Mouse (Mus musculus): Measurements from ENCODE around the gene Slc39a8. TPM values are rescaled to one million over a fixed set of nuclear protein-coding genes. Genes with fewer than 3 reads are reported as not detected.

Gene Slc39a8
- polyA plus RNA-seq, 1 experiment from 2014 or later = 16.9 TPM

DNA sequence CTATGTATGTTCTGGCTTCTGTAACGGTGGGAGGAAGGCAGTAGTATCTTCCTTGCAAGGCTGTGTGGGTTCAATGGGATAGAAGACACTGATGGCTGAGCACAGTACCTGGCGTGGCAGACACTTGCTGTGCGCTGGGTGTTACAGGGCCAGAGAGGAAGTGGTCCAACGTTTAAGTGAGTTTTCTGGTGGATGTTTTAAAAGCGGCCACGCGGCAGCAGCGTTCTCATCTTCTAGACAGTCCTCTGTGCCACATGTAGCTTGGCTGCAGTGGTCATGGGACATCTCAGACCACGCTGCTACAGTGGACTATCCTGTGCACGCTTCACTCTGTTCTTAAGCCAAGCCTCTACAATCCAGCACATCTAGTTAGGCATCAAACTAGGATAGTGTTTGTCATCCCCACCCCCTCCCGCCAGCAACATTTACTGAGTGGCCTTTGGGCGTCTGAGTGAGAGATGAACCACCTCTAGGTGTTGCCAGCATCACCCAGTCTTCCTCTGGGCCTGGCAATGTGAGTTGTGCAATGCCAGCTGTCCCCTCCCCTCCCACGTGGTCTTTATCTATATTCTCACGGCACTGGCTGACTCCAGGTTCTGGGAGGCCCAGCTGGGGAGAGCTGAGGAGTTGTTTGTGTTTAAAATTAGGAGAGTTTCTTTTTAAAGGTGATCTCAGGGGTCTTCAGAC, 29.4 kb downstream of the Slc39a8 start:
- no peak overlapping the region for H3K4me2 ChIP-seq (replicated peaks)
- 84% methylated on average over 14 of the region's 14 CpGs for WGBS
- no peaks in the 10 kb centered on the region for H3K36me3 ChIP-seq
- ATAC-seq (ENCODE audit: low FRiP score) = 0 out of 2 replicates have a peak, but pooled peaks have one; percentile 30
- H3K4me3 ChIP-seq = no peak overlapping the region
- H3K9me3 ChIP-seq (replicated peaks) = no peaks in the 10 kb centered on the region
- no peak overlapping the region for H3K9ac ChIP-seq
- H3K27ac ChIP-seq = no peak overlapping the region
- no peaks in the 10 kb centered on the region for H3K4me1 ChIP-seq
- no peaks in the 10 kb centered on the region for H3K27me3 ChIP-seq

DNA sequence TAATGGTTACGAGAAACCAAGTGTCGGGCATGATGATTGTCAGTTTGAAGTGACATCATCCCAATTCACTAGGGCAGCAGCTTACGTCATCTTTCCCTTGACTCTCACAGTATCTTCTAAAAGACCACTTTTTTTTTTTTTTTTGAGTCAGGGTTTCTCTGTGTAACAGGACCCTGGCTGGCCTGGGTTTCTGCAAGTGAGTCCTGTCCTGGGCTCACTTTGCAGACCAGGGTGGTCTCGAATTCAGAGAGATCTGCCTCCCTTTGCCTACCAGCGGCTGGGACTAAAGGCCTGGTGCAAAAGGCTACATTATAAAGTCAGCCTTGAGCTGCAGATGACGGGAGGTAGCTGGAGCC, 29.9 kb downstream of the Slc39a8 start:
- Histone ChIP-seq H3K4me2 (replicated peaks) (no peak overlapping the region), H3K9ac (no peak overlapping the region), H3K36me3 (no peaks in the 10 kb centered on the region), H3K27ac (no peak overlapping the region), H3K4me1 (no peaks in the 10 kb centered on the region), H3K9me3 (replicated peaks) (no peaks in the 10 kb centered on the region), H3K27me3 (no peaks in the 10 kb centered on the region), H3K4me3 (no peak overlapping the region)
- 73% methylated on average over 6 of the region's 6 CpGs for WGBS
- no peak for ATAC-seq (ENCODE audit: low FRiP score)

DNA sequence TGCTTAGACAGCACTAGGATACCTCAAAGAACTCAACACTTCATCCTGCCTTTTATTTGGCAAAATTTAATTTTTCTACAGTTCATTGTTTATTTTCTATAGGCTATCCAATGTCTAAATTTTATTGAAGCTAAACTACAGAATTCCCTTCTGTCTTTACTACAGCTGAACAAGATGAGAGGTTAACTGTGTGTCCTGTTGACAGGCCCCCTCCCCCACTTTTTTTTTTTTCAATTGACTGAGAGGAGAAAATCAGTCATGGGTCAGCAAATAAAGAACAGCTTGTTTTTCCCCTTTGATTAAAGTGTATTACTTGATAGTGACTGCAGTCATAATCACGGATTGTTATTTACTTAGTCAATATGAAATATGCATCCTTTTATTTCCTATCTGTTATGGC, 31.2 kb downstream of the Slc39a8 start:
- 19% methylated on average over 1 of the region's 1 CpGs for WGBS
- no peaks in the 10 kb centered on the region for H3K27me3 ChIP-seq
- no peak overlapping the region for H3K9ac ChIP-seq
- no peaks in the 10 kb centered on the region for H3K4me1 ChIP-seq
- no peaks in the 10 kb centered on the region for H3K9me3 ChIP-seq (replicated peaks)
- no peak overlapping the region for H3K27ac ChIP-seq
- H3K4me3 ChIP-seq = no peak overlapping the region
- ATAC-seq (ENCODE audit: low FRiP score) = 0 out of 2 replicates have a peak, but pooled peaks have one; percentile 62
- no peaks in the 10 kb centered on the region for H3K36me3 ChIP-seq
- no peak overlapping the region for H3K4me2 ChIP-seq (replicated peaks)

DNA sequence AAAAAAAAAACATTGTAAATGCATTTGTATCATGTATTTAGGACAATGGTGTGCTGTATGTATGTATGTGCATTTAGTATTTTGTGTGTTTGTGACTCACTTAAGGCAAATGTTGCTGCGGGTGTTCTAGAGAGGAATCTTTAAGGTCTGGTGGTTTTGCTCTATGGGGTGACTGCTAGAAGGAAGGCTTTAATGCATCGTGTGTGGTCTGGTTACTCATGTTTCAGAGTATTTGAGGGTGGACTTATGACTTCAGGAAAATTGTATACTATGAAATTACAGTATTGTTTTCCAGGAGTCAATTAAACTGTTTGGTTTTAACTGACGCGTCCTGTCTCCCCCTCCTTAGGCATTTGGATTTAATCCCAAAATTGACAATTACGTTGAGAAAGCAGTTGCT, 32.1 kb downstream of the Slc39a8 start:
- no peaks in the 10 kb centered on the region for H3K4me1 ChIP-seq
- ATAC-seq (ENCODE audit: low FRiP score) = no peak
- no peak overlapping the region for H3K9ac ChIP-seq
- no peaks in the 10 kb centered on the region for H3K9me3 ChIP-seq (replicated peaks)
- H3K36me3 ChIP-seq = no peaks in the 10 kb centered on the region
- no peak overlapping the region for H3K4me2 ChIP-seq (replicated peaks)
- no peak overlapping the region for H3K4me3 ChIP-seq
- WGBS = 53% methylated on average over 5 of the region's 5 CpGs
- H3K27ac ChIP-seq = no peak overlapping the region
- H3K27me3 ChIP-seq = no peaks in the 10 kb centered on the region

DNA sequence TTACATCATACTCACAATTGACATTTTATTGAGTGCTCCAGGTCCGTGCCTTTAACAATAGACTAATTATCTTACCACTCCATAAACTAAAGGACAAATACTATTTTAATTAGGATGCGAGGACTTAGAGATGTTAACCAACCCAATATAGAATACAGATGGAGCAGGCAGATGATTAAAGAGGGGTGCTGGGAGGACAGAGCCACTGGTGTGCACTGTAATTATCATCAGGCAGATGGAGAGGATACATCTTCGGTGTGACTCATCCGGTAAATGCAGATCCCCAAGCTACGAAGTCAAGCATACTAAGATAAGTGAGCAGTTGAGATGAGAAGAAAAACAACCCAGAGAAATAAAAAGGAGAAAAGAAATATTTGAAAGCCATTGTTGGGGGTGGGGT, 34.4 kb downstream of the Slc39a8 start:
- Histone ChIP-seq H3K27me3 (no peaks in the 10 kb centered on the region), H3K4me2 (replicated peaks) (no peak overlapping the region), H3K9ac (no peak overlapping the region), H3K4me3 (no peak overlapping the region), H3K9me3 (replicated peaks) (no peaks in the 10 kb centered on the region), H3K4me1 (no peaks in the 10 kb centered on the region), H3K36me3 (no peaks in the 10 kb centered on the region), H3K27ac (no peak overlapping the region)
- WGBS = 76% methylated on average over 5 of the region's 5 CpGs
- no peak for ATAC-seq (ENCODE audit: low FRiP score)

DNA sequence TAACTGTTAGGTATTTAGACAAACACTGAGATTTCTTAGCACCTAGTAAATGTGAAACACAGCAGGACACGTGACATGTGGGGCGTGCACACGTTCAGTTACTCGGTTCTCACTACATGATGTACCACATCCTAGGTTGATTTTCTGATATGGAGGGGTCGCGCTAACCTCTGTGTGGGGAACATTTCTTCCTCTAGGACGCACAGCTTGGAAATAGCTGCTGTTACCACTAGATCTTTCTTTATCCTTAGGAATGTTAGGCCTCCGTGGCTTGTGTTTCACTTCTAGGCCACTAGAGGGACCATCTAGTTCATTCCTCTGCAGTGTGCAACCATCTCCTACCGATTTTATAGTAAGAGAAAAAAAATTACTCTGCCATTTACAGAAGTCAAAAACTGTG, 37.7 kb downstream of the Slc39a8 start:
- no peak overlapping the region for H3K9ac ChIP-seq
- WGBS = 59% methylated on average over 9 of the region's 9 CpGs
- H3K4me3 ChIP-seq = no peak overlapping the region
- H3K36me3 ChIP-seq = no peaks in the 10 kb centered on the region
- H3K4me1 ChIP-seq = no peaks in the 10 kb centered on the region
- no peak overlapping the region for H3K4me2 ChIP-seq (replicated peaks)
- 0 out of 2 replicates have a peak, but pooled peaks have one; percentile 54 for ATAC-seq (ENCODE audit: low FRiP score)
- no peaks in the 10 kb centered on the region for H3K27me3 ChIP-seq
- no peaks in the 10 kb centered on the region for H3K9me3 ChIP-seq (replicated peaks)
- no peak overlapping the region for H3K27ac ChIP-seq

DNA sequence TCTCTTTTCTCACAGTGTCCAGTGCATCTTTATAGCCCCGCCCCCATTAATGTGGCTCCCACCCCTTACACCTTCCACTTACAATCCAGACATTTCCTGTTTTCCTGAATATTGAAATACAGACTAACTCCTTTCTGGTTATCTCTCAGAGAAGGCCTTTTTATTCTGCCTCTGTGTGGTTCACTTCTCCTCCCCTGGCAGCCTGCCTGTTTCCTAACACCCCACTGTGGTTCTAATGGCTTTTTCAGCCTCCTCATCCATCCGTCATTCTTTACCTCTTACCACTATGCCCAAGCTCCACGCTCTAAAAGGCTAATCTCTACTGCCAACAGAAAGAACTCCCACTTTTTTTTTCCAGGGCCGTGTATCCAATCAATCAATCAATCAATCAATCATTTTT, 44.0 kb downstream of the Slc39a8 start:
- ATAC-seq (ENCODE audit: low FRiP score) = no peak
- Histone ChIP-seq H3K27ac (no peak overlapping the region), H3K4me2 (replicated peaks) (no peak overlapping the region), H3K4me1 (no peaks in the 10 kb centered on the region), H3K4me3 (no peak overlapping the region), H3K36me3 (no peaks in the 10 kb centered on the region), H3K9ac (no peak overlapping the region), H3K27me3 (no peaks in the 10 kb centered on the region), H3K9me3 (replicated peaks) (no peaks in the 10 kb centered on the region)
- WGBS = 60% methylated on average over 4 of the region's 4 CpGs

DNA sequence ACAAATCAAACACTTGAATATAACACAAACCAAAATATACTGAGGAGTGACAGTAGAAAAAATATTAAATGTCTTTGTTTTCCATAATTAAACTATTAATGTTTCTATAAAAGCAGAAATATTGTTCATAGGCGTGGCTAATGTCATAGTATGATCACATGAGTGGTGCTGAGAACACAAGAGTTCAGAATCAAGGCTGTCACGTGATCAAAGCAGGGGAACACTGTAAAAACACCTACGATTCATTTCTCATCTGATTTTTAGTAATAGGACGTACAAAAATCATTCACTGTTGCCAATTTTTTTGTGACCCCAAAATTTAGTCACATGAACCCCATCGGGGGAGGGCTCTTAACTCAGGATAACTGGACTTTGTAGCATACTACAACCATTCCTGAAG, 47.2 kb downstream of the Slc39a8 start:
- Histone ChIP-seq H3K27ac (no peak overlapping the region), H3K36me3 (no peaks in the 10 kb centered on the region), H3K4me3 (no peak overlapping the region), H3K4me1 (no peaks in the 10 kb centered on the region), H3K9ac (no peak overlapping the region), H3K4me2 (replicated peaks) (no peak overlapping the region), H3K9me3 (replicated peaks) (no peaks in the 10 kb centered on the region), H3K27me3 (no peaks in the 10 kb centered on the region)
- 91% methylated on average over 5 of the region's 5 CpGs for WGBS
- no peak for ATAC-seq (ENCODE audit: low FRiP score)

DNA sequence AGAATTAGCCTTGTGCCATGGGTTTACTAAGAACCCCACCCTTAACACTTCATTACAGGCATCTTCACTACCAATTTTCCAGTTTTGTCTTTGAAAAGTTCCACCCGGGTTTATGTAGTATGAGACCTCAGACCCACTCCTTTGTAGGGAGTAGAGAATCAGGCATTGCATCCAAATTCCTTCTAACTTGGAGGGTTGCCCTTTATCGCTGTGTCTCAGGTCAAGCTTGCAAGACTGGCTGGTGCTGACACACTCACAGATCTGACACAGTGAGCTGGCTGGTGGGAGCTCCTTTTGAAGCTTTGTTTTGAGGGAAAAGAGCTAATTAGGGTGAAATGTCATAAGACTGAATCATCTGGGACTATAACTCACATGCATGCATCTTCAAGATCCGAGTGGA, 48.5 kb downstream of the Slc39a8 start:
- no peak overlapping the region for H3K9ac ChIP-seq
- no peaks in the 10 kb centered on the region for H3K4me1 ChIP-seq
- H3K9me3 ChIP-seq (replicated peaks) = no peaks in the 10 kb centered on the region
- no peak overlapping the region for H3K27ac ChIP-seq
- ATAC-seq (ENCODE audit: low FRiP score) = no peak
- H3K27me3 ChIP-seq = no peaks in the 10 kb centered on the region
- no peak overlapping the region for H3K4me2 ChIP-seq (replicated peaks)
- H3K4me3 ChIP-seq = no peak overlapping the region
- WGBS = 74% methylated on average over 3 of the region's 3 CpGs
- H3K36me3 ChIP-seq = no peaks in the 10 kb centered on the region

DNA sequence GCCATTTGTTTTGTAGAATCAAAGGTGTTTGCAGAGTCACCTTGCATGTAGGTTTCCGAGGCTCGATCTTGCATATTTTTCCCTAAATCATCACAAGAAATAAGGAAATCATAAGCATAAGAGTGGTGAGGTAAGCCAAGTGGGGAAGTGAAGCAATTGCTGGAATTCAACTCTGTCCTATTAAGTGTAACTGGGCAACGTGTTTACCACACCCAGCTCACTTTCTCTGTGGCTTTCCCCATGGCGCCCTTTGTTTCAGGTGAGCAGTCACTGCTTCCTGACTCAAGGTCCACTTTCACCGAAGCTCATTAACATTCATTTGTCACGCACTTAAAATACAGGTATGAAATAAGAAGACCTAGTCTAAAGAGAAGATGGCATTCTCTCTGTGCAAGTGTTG, 53.0 kb downstream of the Slc39a8 start:
- H3K36me3 ChIP-seq = no peaks in the 10 kb centered on the region
- 95% methylated on average over 6 of the region's 6 CpGs for WGBS
- no peak overlapping the region for H3K9ac ChIP-seq
- H3K4me1 ChIP-seq = no peaks in the 10 kb centered on the region
- no peak overlapping the region for H3K27ac ChIP-seq
- H3K9me3 ChIP-seq (replicated peaks) = no peaks in the 10 kb centered on the region
- no peak overlapping the region for H3K4me2 ChIP-seq (replicated peaks)
- ATAC-seq (ENCODE audit: low FRiP score) = no peak
- no peak overlapping the region for H3K4me3 ChIP-seq
- no peaks in the 10 kb centered on the region for H3K27me3 ChIP-seq

DNA sequence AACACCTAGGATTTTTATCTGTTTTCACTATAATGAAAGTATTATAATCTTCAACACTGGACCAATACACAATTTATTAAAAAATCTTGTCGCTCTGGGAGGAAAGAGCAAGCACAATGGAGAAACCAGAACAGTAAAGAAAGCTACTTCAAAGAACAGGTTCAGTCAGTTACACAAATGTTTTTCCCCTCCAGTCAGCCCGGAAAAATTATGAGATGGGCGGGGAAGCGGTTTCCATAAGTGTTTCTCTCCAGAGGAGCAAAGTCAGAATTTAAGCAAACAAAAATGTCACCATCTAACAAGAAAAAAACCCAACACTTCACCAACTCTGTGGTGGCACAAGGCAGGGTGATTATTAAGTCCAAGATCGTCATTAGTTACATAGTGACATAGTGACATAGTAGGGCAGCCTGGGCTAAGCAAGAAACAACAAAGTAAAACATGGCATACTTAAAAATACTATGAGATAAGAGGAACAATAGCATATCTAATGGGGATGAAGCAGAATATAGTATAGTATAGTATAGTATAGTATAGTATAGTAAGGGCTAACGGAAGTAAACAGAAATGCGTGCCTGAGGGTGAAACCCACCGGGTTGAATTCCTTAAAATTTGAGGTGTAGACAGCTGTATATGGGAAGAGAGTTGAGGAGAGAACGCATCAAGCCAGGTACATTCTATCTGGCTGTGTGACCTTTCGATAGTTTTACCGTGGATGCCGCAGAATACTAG, 61.0 kb downstream of the Slc39a8 start:
- ATAC-seq (ENCODE audit: low FRiP score) = 0 out of 2 replicates have a peak, but pooled peaks have one; percentile 21

DNA sequence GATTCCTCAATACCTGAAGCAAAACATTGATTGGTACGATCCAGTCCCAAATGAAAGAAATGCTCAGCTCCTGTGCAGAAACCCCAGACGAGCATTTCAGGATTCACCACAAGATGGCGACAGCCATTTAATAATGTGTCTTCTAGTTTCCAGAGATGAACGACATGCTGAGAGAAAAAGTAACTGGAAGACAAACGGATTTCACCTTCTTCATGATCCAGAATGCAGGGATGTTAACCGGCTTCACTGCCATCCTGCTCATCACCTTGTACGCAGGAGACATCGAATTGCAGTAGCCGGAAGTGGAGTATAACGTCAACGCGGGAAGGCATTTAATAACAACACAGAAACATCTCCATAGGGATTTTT, 61.6 kb downstream of the Slc39a8 start:
- Histone ChIP-seq H3K4me3 (no peak overlapping the region), H3K9me3 (replicated peaks) (no peaks in the 10 kb centered on the region), H3K4me1 (peaks cover 5% of the 10 kb centered on the region; the same call in 1 of the 2 replicates), H3K27ac (no peak overlapping the region), H3K36me3 (no peaks in the 10 kb centered on the region), H3K9ac (no peak overlapping the region), H3K27me3 (no peaks in the 10 kb centered on the region), H3K4me2 (replicated peaks) (no peak overlapping the region)
- WGBS = 41% methylated on average over 12 of the region's 12 CpGs
- 0 out of 2 replicates have a peak, but pooled peaks have one; percentile 32 for ATAC-seq (ENCODE audit: low FRiP score)

More for the DNA sequence above, 61.0 kb downstream of the Slc39a8 start:
- Histone ChIP-seq H3K9me3 (replicated peaks) (no peaks in the 10 kb centered on the region), H3K36me3 (no peaks in the 10 kb centered on the region), H3K27ac (no peak overlapping the region), H3K4me2 (replicated peaks) (no peak overlapping the region), H3K27me3 (no peaks in the 10 kb centered on the region), H3K4me1 (peaks cover 5% of the 10 kb centered on the region; the same call in 1 of the 2 replicates), H3K9ac (no peak overlapping the region), H3K4me3 (no peak overlapping the region)
- WGBS = 74% methylated on average over 12 of the region's 12 CpGs

Data from hindbrain, embryonic 12.5 days (tissue).